In genomic region chr6:142635654-142636053, GRCm38 (mm10) we compare ENCODE assay signal across 26 mouse cellular contexts.
DNase-seq lines count a peak whose midpoint lies in the region; ATAC-seq and TF ChIP-seq lines count a peak whose summit lies in the region.
"Had no signal": no experiment of that assay in that cellular context is flagged by ENCODE, and none has a peak within 500 bp of the region (broad histone marks: within the 10 kb centered on the region; RNA-seq: fewer than 3 reads in every experiment).

No protein-coding gene starts in this region.

- H3K4me2 ChIP-seq in intestine, embryonic 15.5 days (replicated peaks) = no peak overlapping the region
- no peak overlapping the region for H3K4me2 ChIP-seq in intestine, postnatal 0 days (replicated peaks; ENCODE audit: low read depth)
- no peak overlapping the region for H3K4me2 ChIP-seq in intestine, embryonic 16.5 days (ENCODE audit: low read depth, low read length)
- H3K4me2 ChIP-seq: heart, embryonic 13.5 days; limb, embryonic 15.5 days; midbrain, embryonic 12.5 days; neural tube, embryonic 15.5 days had no signal

- H3K27me3 ChIP-seq in intestine, embryonic 15.5 days (replicated peaks) = no peaks in the 10 kb centered on the region
- H3K27me3 ChIP-seq in intestine, postnatal 0 days (replicated peaks; ENCODE audit: control insufficient read depth, insufficient read depth, low read length) = no peaks in the 10 kb centered on the region
- H3K27me3 ChIP-seq in intestine, embryonic 16.5 days (replicated peaks; ENCODE audit: control insufficient read depth, insufficient read depth, low read length) = no peaks in the 10 kb centered on the region
- H3K27me3 ChIP-seq: heart, embryonic 13.5 days; limb, embryonic 15.5 days; midbrain, embryonic 12.5 days; neural tube, embryonic 15.5 days had no signal

- no peaks in the 10 kb centered on the region for H3K36me3 ChIP-seq in intestine, embryonic 15.5 days
- H3K36me3 ChIP-seq in intestine, postnatal 0 days (ENCODE audit: control insufficient read depth, insufficient read depth) = no peaks in the 10 kb centered on the region; the same call in 1 of the 2 replicates
- H3K36me3 ChIP-seq in intestine, embryonic 16.5 days (ENCODE audit: control insufficient read depth, insufficient read depth, low read length) = no peaks in the 10 kb centered on the region
- H3K36me3 ChIP-seq: forebrain, embryonic 10.5 days; hindbrain, embryonic 10.5 days; limb, embryonic 15.5 days; midbrain, embryonic 12.5 days; neural tube, embryonic 15.5 days had no signal

- WGBS in intestine, embryonic 15.5 days = 61% methylated on average over 4 of the region's 4 CpGs
- 68% methylated on average over 4 of the region's 4 CpGs for WGBS in intestine, postnatal 0 days
- 64% methylated on average over 4 of the region's 4 CpGs for WGBS in intestine, embryonic 16.5 days

- ATAC-seq in intestine, embryonic 15.5 days = peak; percentile 25; the same call in 1 of the 2 replicates
- ATAC-seq in intestine, postnatal 0 days = no peak
- 0 out of 2 replicates have a peak, but pooled peaks have one; percentile 26 for ATAC-seq in intestine, embryonic 16.5 days
- ATAC-seq: activated CD4-positive, CD25-positive, alpha-beta regulatory T cell, adult 4 months; hindbrain, embryonic 16.5 days had no signal

- no peak overlapping the region for H3K4me3 ChIP-seq in intestine, embryonic 15.5 days (replicated peaks)
- H3K4me3 ChIP-seq in intestine, postnatal 0 days (ENCODE audit: low read depth, low read length) = no peak overlapping the region
- no peak overlapping the region for H3K4me3 ChIP-seq in intestine, embryonic 16.5 days (ENCODE audit: low read length)
- H3K4me3 ChIP-seq: forebrain, embryonic 10.5 days; heart, embryonic 13.5 days; hindbrain, embryonic 10.5 days; limb, embryonic 15.5 days; midbrain, embryonic 12.5 days; neural tube, embryonic 15.5 days had no signal

- no peak overlapping the region for H3K27ac ChIP-seq in intestine, embryonic 15.5 days
- H3K27ac ChIP-seq in intestine, postnatal 0 days (ENCODE audit: low read depth, low read length) = no peak overlapping the region
- H3K27ac ChIP-seq in intestine, embryonic 16.5 days (ENCODE audit: low read length) = no peak overlapping the region
- H3K27ac ChIP-seq: forebrain, embryonic 10.5 days; heart, embryonic 13.5 days; hindbrain, embryonic 10.5 days; limb, embryonic 15.5 days; liver, embryonic 14.5 days; midbrain, embryonic 12.5 days; neural tube, embryonic 15.5 days had no signal

- H3K4me1 ChIP-seq in intestine, embryonic 15.5 days (replicated peaks) = no peaks in the 10 kb centered on the region
- no peaks in the 10 kb centered on the region; the same call in 1 of the 2 replicates for H3K4me1 ChIP-seq in intestine, postnatal 0 days (replicated peaks; ENCODE audit: control insufficient read depth, insufficient read depth, low read length)
- H3K4me1 ChIP-seq in intestine, embryonic 16.5 days (ENCODE audit: control insufficient read depth, insufficient read depth, low read length) = no peaks in the 10 kb centered on the region
- H3K4me1 ChIP-seq: limb, embryonic 15.5 days; midbrain, embryonic 12.5 days; neural tube, embryonic 15.5 days had no signal

- no peak overlapping the region for H3K9ac ChIP-seq in intestine, embryonic 15.5 days
- H3K9ac ChIP-seq in intestine, postnatal 0 days (ENCODE audit: low read depth, low read length) = no peak overlapping the region
- no peak overlapping the region for H3K9ac ChIP-seq in intestine, embryonic 16.5 days (ENCODE audit: low read depth, low read length)
- H3K9ac ChIP-seq: heart, embryonic 13.5 days; limb, embryonic 15.5 days; liver, embryonic 14.5 days; midbrain, embryonic 12.5 days; neural tube, embryonic 15.5 days had no signal

- no peak for TF ChIP-seq CTCF in intestine, postnatal 0 days (IDR thresholded peaks at IDR 0.05; ENCODE audit: low read depth)

- peak; percentile 12 to 37 for DNase-seq in adrenal gland, adult (ENCODE audit: inconsistent age in 2 of 2, low spot score in 1 of 2)
- DNase-seq in adrenal gland, adult 18-20 months (ENCODE audit: low spot score in 2 of 2) = no peak
- peak; percentile 91 for DNase-seq in heart, adult 11 months
- DNase-seq in heart, adult 8-10 months (ENCODE audit: low spot score) = no peak
- DNase-seq: cerebellum, adult 11-12 months; cerebellum, postnatal 14 days; gastrocnemius, postnatal 14 days; kidney, adult 18-20 months; kidney, postnatal 10 days; left cerebral cortex, postnatal 4 days; right cerebral cortex, adult 18-20 months; right cerebral cortex, postnatal 4 days; thymus, adult 18-20 months; thymus, postnatal 36 days had no signal

- H3K9me3 ChIP-seq in intestine, embryonic 15.5 days = no peaks in the 10 kb centered on the region
- no peaks in the 10 kb centered on the region for H3K9me3 ChIP-seq in intestine, postnatal 0 days (ENCODE audit: control insufficient read depth)
- no peaks in the 10 kb centered on the region for H3K9me3 ChIP-seq in intestine, embryonic 16.5 days (ENCODE audit: control insufficient read depth, low read length)
- H3K9me3 ChIP-seq: forebrain, embryonic 10.5 days; heart, embryonic 13.5 days; hindbrain, embryonic 10.5 days; limb, embryonic 15.5 days; midbrain, embryonic 12.5 days; neural tube, embryonic 15.5 days had no signal

Comparison
In these comparisons a context has a peak if more than half of its experiments do, and no peak if none do; other contexts are left out.
1. DNase-seq: peak in adrenal gland, adult (2 of 2) and heart, adult 11 months (single experiment); none in adrenal gland, adult 18-20 months (0 of 2) and heart, adult 8-10 months (single experiment).